In genomic region chr3:88756276-88756675, GRCm38 (mm10) we compare ENCODE assay signal across 11 mouse cellular contexts. TPM values are rescaled to one million over a fixed set of nuclear protein-coding genes. Genes with fewer than 3 reads are reported as not detected.
DNase-seq lines count a peak whose midpoint lies in the region; ATAC-seq lines count a peak whose summit lies in the region.
"Had no signal": no experiment of that assay in that cellular context is flagged by ENCODE, and none has a peak within 500 bp of the region (broad histone marks: within the 10 kb centered on the region; RNA-seq: fewer than 3 reads in every experiment).

No protein-coding gene starts in this region.

- DNase-seq in heart, embryonic 10.5 days (ENCODE audit: low spot score), result no peak
- no peak for DNase-seq in heart, postnatal 36 days
- DNase-seq in brain, adult 2 months (ENCODE audit: low read depth, low spot score), result peak; percentile 78
- DNase-seq in left cerebral cortex, postnatal 36 days (ENCODE audit: low spot score in 2 of 2), result no peak
- no peak for DNase-seq in spleen, adult 12 weeks (ENCODE audit: low spot score)
- DNase-seq in heart, adult 9 months (ENCODE audit: low spot score in 2 of 2), result no peak
- DNase-seq: adrenal gland, adult 2 months; thymus, postnatal 14 days had no signal

- H3K4me3 ChIP-seq in heart, embryonic 10.5 days, result no peak overlapping the region
- H3K4me3 ChIP-seq in forebrain, embryonic 16.5 days (replicated peaks; ENCODE audit: low read length), result no peak overlapping the region
- no peak overlapping the region for H3K4me3 ChIP-seq in midbrain, embryonic 13.5 days (replicated peaks)
- H3K4me3 ChIP-seq: limb, embryonic 13.5 days had no signal

- no peak overlapping the region; the same call in 1 of the 2 replicates for H3K4me2 ChIP-seq in forebrain, embryonic 16.5 days (ENCODE audit: low read length)
- peak overlapping the region; percentile 14; the same call in 1 of the 2 replicates for H3K4me2 ChIP-seq in midbrain, embryonic 13.5 days (replicated peaks)
- H3K4me2 ChIP-seq: limb, embryonic 13.5 days had no signal

- no peaks in the 10 kb centered on the region for H3K27me3 ChIP-seq in heart, embryonic 10.5 days (ENCODE audit: insufficient read depth, poor library complexity, severe bottlenecking)
- H3K27me3 ChIP-seq in forebrain, embryonic 16.5 days (replicated peaks; ENCODE audit: control insufficient read depth, insufficient read depth, low read length), result no peaks in the 10 kb centered on the region
- no peaks in the 10 kb centered on the region for H3K27me3 ChIP-seq in midbrain, embryonic 13.5 days
- H3K27me3 ChIP-seq: limb, embryonic 13.5 days had no signal

- peaks cover 16% of the 10 kb centered on the region for H3K36me3 ChIP-seq in heart, embryonic 10.5 days
- peaks cover 21% of the 10 kb centered on the region for H3K36me3 ChIP-seq in forebrain, embryonic 16.5 days (ENCODE audit: control insufficient read depth, insufficient read depth)
- H3K36me3 ChIP-seq in midbrain, embryonic 13.5 days, result peaks cover 82% of the 10 kb centered on the region

- no peaks in the 10 kb centered on the region for H3K9me3 ChIP-seq in heart, embryonic 10.5 days
- H3K9me3 ChIP-seq in forebrain, embryonic 16.5 days (ENCODE audit: control insufficient read depth, low read length), result no peaks in the 10 kb centered on the region
- no peaks in the 10 kb centered on the region for H3K9me3 ChIP-seq in midbrain, embryonic 13.5 days
- H3K9me3 ChIP-seq: limb, embryonic 13.5 days had no signal

- peak overlapping the region; percentile 27; the same call in 1 of the 2 replicates for H3K9ac ChIP-seq in forebrain, embryonic 16.5 days (replicated peaks; ENCODE audit: low read depth, low read length)
- peak overlapping the region; percentile 44; the same call in 1 of the 2 replicates for H3K9ac ChIP-seq in midbrain, embryonic 13.5 days (replicated peaks)
- H3K9ac ChIP-seq: limb, embryonic 13.5 days had no signal

- H3K27ac ChIP-seq in heart, embryonic 10.5 days, result peak overlapping the region; percentile 42
- H3K27ac ChIP-seq in forebrain, embryonic 16.5 days (ENCODE audit: low read length), result peak overlapping the region; percentile 72
- H3K27ac ChIP-seq in midbrain, embryonic 13.5 days, result peak overlapping the region; percentile 92
- H3K27ac ChIP-seq: limb, embryonic 13.5 days had no signal

- intact Hi-C loops in heart, postnatal 36 days (cut with DNase I), result no loop called here
- intact Hi-C loops in left cerebral cortex, postnatal 36 days (cut with DNase I), result no loop called here

- peak; percentile 50 for ATAC-seq in forebrain, embryonic 16.5 days
- no peak for ATAC-seq in midbrain, embryonic 13.5 days

- H3K4me1 ChIP-seq in heart, embryonic 10.5 days, result peaks cover 23% of the 10 kb centered on the region
- peaks cover 41% of the 10 kb centered on the region for H3K4me1 ChIP-seq in forebrain, embryonic 16.5 days (replicated peaks; ENCODE audit: control insufficient read depth, insufficient read depth, low read length)
- peaks cover 58% of the 10 kb centered on the region for H3K4me1 ChIP-seq in midbrain, embryonic 13.5 days (replicated peaks)

- 58% methylated on average over 4 of the region's 4 CpGs for WGBS in heart, embryonic 10.5 days
- 9% methylated on average over 4 of the region's 4 CpGs for WGBS in forebrain, embryonic 16.5 days
- 37% methylated on average over 4 of the region's 4 CpGs for WGBS in midbrain, embryonic 13.5 days

RNA-seq across cellular contexts. Expression of gene Syt11, which starts 18.7 kb away (rescaled TPM):
- 11.8 and 15.8 TPM in 2 replicates for polyA plus RNA-seq in heart, embryonic 10.5 days (2016; fragmentation: Nextera tagmentation; extraction: Ambion mirVana)
- 1 to 10 TPM; 6.2 to 7.0 TPM for total RNA-seq in heart, postnatal 36 days (2021)
- polyA plus RNA-seq in forebrain, embryonic 16.5 days (2015; fragmentation: Nextera tagmentation; extraction: Ambion mirVana), result 231 and 248 TPM in 2 replicates
- 200 and 211 TPM in 2 replicates for polyA plus RNA-seq in midbrain, embryonic 13.5 days (2015; fragmentation: Nextera tagmentation; extraction: Ambion mirVana)
- 100 to 1,000 TPM; 498 to 620 TPM for total RNA-seq in left cerebral cortex, postnatal 36 days (2021)

RNA-seq across cellular contexts. Expression of gene Rit1, which starts 39.6 kb away (rescaled TPM):
- 40.5 and 42.5 TPM in 2 replicates for polyA plus RNA-seq in heart, embryonic 10.5 days (2016; fragmentation: Nextera tagmentation; extraction: Ambion mirVana)
- total RNA-seq in heart, postnatal 36 days (2021), result 10 to 100 TPM; 91.0 to 99.6 TPM
- polyA plus RNA-seq in forebrain, embryonic 16.5 days (2015; fragmentation: Nextera tagmentation; extraction: Ambion mirVana), result 43.2 and 52.6 TPM in 2 replicates
- 51.1 and 52.1 TPM in 2 replicates for polyA plus RNA-seq in midbrain, embryonic 13.5 days (2015; fragmentation: Nextera tagmentation; extraction: Ambion mirVana)
- total RNA-seq in left cerebral cortex, postnatal 36 days (2021), result 10 to 100 TPM; 47.9 to 51.3 TPM

Comparison
In these comparisons a context has a peak if more than half of its experiments do, and no peak if none do; other contexts are left out.
1. H3K27ac ChIP-seq: peak in every context shown above with its lines; median percentile 92 in midbrain, embryonic 13.5 days; 72 in forebrain, embryonic 16.5 days; 42 in heart, embryonic 10.5 days.
2. RNA of gene Syt11, which starts 18.7 kb away (polyA plus RNA-seq): 231 to 248 TPM in forebrain, embryonic 16.5 days and 200 to 211 TPM in midbrain, embryonic 13.5 days; 11.8 to 15.8 TPM in heart, embryonic 10.5 days; every median in the first group is over 10 times any median in the second.